Mouse (Mus musculus) right cerebral cortex, postnatal 4 days (tissue): ENCODE results near the gene Chd9.

Experiments used
- DNase-seq: peaks from one replicate; pipeline ENCODE4 v3.0.0-alpha.2; 2022

Gene Chd9

GRCm38 (mm10) chr8:90839725-90840714 is 11.9 kb downstream of the Chd9 start:
- DNase-seq = no peak

GRCm38 (mm10) chr8:90841321-90841720 is 13.2 kb downstream of the Chd9 start:
- no peak for DNase-seq

DNA sequence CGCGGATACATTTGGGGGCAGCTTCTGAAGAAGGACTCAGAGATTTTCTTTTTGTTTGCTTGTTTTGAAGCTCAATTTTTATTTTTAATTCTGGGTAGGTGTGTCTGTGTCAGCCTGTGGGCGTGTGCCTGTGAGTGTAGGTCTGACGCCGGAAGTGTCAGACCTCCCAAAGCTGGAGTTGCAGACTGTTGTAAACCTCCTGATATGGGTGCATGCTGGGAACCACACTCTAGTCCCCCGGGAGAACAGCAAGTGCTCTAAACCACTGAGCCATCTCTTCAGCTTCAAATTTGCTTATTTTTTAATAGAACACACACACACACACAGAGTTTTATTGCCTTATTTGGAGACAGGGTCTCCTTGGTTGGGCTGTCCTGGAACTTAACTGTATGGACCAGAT is 15.0 kb downstream of the Chd9 start:
- no peak for DNase-seq

- no peak for DNase-seq
Measured at GRCm38 (mm10) chr8:90844179-90844967, 16.2 kb downstream of the Chd9 start.

DNA sequence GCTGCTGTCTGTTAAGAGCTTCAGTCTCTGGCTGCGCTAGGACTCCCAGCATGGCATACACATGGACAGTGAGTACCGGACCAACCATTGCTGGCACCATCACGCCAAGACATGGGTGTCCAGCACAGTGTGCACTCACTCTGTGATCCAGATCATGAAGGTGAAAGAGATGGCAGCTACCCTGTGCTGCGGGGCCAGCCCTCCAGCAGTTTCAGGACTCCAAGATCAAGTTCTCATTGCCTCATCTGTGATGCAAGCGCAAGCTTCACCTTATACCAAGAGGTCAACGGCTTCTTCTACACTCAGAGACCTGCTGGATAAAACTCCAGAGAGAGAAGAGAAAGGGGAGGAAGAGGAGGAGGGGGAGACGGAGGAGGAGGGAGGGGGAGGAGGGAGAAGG is 19.8 kb downstream of the Chd9 start:
- DNase-seq = no peak

GRCm38 (mm10) chr8:90849462-90850050 is 21.4 kb downstream of the Chd9 start:
- peak; percentile 41 for DNase-seq

DNA sequence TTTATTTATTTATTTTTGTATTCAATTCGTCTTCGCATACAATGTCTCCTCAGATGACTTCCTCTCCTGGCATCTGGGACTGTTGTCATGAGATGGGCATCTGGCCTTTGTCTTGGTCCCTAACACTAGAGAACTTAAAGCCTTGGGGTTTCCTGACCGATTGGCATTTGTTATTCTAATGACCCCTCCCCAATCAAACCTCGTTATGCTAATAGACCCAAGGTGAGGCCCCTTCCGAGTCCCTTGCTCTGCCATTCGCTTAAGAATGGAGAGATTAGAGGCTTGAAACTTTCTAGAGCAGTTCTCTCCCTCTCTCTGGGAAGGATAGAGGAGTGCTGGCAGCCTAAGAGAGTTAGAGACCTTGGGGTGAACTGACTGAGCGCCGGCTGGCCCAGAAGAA is 23.4 kb downstream of the Chd9 start:
- no peak for DNase-seq

DNA sequence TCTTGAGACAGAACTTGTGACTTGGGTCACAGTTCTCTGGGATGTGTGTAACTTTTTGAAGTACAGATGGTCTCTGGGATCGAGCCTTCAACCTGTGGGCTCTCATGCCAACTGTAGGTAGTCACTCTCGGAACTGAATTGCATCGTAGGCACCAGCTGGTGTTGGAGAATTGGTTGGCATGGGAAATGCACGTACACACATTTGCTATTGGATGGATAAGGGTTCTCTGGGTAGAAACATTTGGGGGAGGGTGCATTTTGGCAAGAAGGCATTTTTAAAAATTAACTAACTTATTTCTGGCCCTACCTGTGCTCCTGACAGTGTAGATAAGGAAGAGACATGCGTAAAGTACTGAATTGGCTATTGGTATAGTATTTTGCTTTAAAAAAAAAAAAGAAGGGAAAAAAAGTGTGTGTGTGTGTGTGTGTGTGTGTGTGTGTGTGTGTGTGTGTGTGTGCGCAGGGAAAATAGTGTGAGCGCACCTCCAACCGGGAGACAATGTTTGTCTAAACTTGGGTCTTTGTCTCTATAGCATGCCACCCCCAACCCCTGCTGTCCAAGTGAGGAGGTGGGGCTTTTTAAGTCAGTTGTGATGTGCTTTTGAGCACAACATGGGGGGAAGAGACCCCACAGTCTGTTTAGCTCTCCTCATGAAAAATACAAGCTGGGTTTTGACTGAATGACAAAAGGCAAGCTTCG is 26.0 kb downstream of the Chd9 start:
- DNase-seq = no peak

DNA sequence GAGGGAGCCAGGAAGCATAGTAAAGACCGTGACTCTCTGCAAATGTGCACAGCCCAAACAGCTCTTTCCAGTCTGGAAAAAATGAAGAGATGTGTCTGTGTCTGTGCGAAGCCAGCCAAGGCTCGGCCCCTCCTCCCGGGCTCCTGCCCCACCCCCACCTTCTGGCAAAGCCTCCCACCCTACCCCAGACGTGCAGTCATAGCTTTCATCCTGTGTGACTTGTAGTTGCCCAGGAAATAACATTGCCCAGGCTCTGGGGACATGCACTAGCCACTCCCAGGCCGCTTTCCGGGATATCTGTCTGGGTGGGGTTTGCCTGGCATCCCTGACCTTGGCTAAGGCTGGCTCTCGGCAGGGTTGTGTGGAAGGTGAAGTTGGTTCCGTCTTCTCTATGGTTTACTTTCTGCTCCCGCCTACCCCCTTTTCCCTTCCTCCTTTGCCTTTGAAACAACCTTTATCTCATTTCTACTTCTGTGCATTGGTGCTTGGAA is 26.6 kb downstream of the Chd9 start:
- peak; percentile 23 for DNase-seq

DNA sequence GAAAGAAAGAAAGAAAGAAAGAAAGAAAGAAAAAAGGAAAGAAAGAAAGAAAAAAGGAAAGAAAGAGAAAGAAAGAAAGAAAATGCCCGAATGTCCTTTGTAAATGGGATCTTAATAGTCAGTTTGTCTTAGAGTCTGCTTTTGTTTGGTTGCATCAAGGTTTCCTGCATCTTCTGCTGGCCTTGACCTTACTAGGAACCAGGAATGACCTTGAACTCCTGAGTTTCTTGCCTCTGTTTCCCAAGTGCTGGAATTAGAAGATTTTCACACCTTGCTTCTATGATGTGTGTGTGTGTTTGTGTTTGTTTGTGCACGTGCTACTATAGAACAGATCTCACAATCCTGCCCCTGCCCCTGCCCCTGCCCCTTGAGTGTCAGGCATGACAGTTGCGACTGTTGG is 28.0 kb downstream of the Chd9 start:
- DNase-seq = no peak

GRCm38 (mm10) chr8:90856952-90857351 is 28.8 kb downstream of the Chd9 start:
- DNase-seq = no peak

- no peak for DNase-seq
Measured at GRCm38 (mm10) chr8:90858071-90858470, 29.9 kb downstream of the Chd9 start.

DNA sequence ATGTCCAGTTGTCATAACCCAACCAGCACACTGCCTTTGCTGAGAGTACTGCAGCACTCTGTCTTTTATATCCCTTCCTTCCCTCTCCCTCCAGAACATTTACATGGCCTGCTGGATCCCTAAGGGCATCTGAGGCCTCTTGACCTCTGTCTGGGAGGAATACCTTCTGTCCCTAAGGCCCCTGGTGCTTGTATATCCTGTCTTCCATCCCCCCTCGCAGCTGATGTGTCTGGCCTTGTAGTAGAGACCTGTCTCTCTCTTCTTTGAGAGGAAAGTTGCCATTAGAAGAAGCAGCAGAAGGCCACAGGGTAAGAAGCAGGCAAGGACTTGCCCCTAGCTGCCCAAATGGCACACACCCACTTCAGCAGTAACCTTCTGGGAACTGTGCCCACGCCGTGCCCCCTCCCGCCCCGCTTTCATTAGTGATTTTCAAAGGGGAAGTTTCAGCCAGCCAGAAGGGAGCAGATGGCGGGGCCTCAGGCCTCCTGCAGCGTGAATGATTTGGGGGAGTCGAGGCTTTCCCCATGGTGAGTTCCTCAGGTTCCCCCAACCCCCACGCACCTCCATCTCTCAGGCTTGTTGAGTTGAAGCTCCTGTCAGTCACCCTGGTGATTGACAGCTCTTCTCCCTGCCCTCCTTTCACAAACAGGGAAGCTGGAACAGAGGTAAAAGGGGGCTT is 33.3 kb downstream of the Chd9 start:
- DNase-seq = peak; percentile 57

DNA sequence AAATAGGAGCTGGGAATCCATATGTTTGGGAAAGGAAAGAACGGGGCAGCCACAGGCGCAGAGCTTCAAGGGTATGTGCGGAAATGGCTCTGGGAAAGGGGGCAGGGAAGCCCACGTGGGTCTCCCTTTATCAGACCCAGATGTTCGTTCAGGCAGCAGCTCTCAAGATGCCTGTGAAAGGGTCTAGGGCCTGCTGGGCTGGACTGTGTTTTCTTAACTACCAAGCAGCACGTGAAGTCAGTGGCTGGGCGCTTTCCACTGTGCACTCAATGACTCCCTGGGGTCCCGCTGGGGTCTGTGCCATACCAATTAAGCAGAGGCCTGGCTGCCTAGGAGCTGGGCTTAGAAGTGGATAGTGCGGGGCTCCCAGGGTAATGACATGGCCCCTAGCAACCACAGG is 33.9 kb downstream of the Chd9 start:
- DNase-seq = peak; percentile 22

- DNase-seq = no peak
Measured at GRCm38 (mm10) chr8:90867061-90867460, 38.9 kb downstream of the Chd9 start.

- no peak for DNase-seq
Measured at GRCm38 (mm10) chr8:90867911-90868310, 39.8 kb downstream of the Chd9 start.

GRCm38 (mm10) chr8:90868334-90868733 is 40.2 kb downstream of the Chd9 start:
- no peak for DNase-seq

GRCm38 (mm10) chr8:90869071-90869919 is 41.1 kb downstream of the Chd9 start:
- DNase-seq = peak; percentile 36

GRCm38 (mm10) chr8:90869920-90870777 is 42.0 kb downstream of the Chd9 start:
- DNase-seq = peak; percentile 57
